In genomic region chr8:109079223-109079622, GRCm38 (mm10) we compare ENCODE assay signal across 16 mouse cellular contexts.
DNase-seq lines count a peak whose midpoint lies in the region; ATAC-seq and TF ChIP-seq lines count a peak whose summit lies in the region.
"Had no signal": no experiment of that assay in that cellular context is flagged by ENCODE, and none has a peak within 500 bp of the region (broad histone marks: within the 10 kb centered on the region; RNA-seq: fewer than 3 reads in every experiment).

No protein-coding gene starts in this region.

- H3K9me3 ChIP-seq in kidney, embryonic 14.5 days (ENCODE audit: control insufficient read depth, low read length), result peaks cover 3% of the 10 kb centered on the region; the same call in 1 of the 2 replicates
- H3K9me3 ChIP-seq: limb, embryonic 15.5 days had no signal

- no peaks in the 10 kb centered on the region for H3K27me3 ChIP-seq in kidney, adult 2 months (replicated peaks; ENCODE audit: control insufficient read depth, insufficient read depth, low read length)
- no peaks in the 10 kb centered on the region for H3K27me3 ChIP-seq in kidney, embryonic 14.5 days (ENCODE audit: control insufficient read depth, insufficient read depth, low read length)
- H3K27me3 ChIP-seq: limb, embryonic 15.5 days; liver, embryonic 15.5 days; megakaryocyte, embryonic 14.5 days had no signal

- H3K4me3 ChIP-seq in kidney, adult 2 months (ENCODE audit: insufficient read depth, low read depth, low read length), result no peak overlapping the region
- no peak overlapping the region for H3K4me3 ChIP-seq in kidney, embryonic 14.5 days (ENCODE audit: low read length)
- H3K4me3 ChIP-seq: limb, embryonic 15.5 days; liver, embryonic 15.5 days; megakaryocyte, embryonic 14.5 days had no signal

- TF ChIP-seq CTCF in kidney, adult 2 months (conservative IDR thresholded peaks at IDR 0.05; ENCODE audit: insufficient read depth, insufficient read length, low read depth, low read length), result no peak

- H3K27ac ChIP-seq in kidney, adult 2 months (ENCODE audit: insufficient read depth, low read depth, low read length), result no peak overlapping the region
- H3K27ac ChIP-seq in kidney, embryonic 14.5 days (ENCODE audit: low read depth, low read length), result no peak overlapping the region
- H3K27ac ChIP-seq: limb, embryonic 15.5 days; liver, embryonic 15.5 days had no signal

- H3K36me3 ChIP-seq in kidney, adult 2 months (ENCODE audit: control insufficient read depth, insufficient read depth, low read length), result no peaks in the 10 kb centered on the region
- no peaks in the 10 kb centered on the region for H3K36me3 ChIP-seq in kidney, embryonic 14.5 days (ENCODE audit: control insufficient read depth, insufficient read depth, low read length)
- H3K36me3 ChIP-seq: limb, embryonic 15.5 days; liver, embryonic 15.5 days had no signal

- H3K4me2 ChIP-seq in kidney, embryonic 14.5 days (replicated peaks; ENCODE audit: low read depth, low read length), result no peak overlapping the region
- H3K4me2 ChIP-seq: limb, embryonic 15.5 days; liver, embryonic 15.5 days had no signal

- H3K4me1 ChIP-seq in kidney, adult 2 months (ENCODE audit: control insufficient read depth, insufficient read depth, low read length), result no peaks in the 10 kb centered on the region
- 0 out of 2 replicates have a peak, but pooled peaks cover 3% of the 10 kb centered on the region for H3K4me1 ChIP-seq in kidney, embryonic 14.5 days (ENCODE audit: control insufficient read depth, insufficient read depth, low read length)
- H3K4me1 ChIP-seq: liver, embryonic 15.5 days; megakaryocyte, embryonic 14.5 days had no signal

- 39% methylated on average over 6 of the region's 6 CpGs for WGBS in kidney, adult 2 months
- WGBS in kidney, embryonic 14.5 days, result 50% methylated on average over 6 of the region's 6 CpGs

- no peak for TF ChIP-seq POLR2A in kidney, adult 2 months (IDR thresholded peaks at IDR 0.05; ENCODE audit: low read depth, low read length)

- no peak for ATAC-seq in kidney, embryonic 14.5 days (ENCODE audit: low FRiP score, low TSS enrichment)
- ATAC-seq: forebrain, embryonic 16.5 days had no signal

- DNase-seq in kidney, adult 2 months, result peak; percentile 28
- DNase-seq in R1 (ENCODE audit: low read depth, low spot score), result peak; percentile 65
- DNase-seq in embryo, embryonic 11 days, result peak; percentile 15
- peak; percentile 27 to 47 for DNase-seq in kidney, postnatal 4 days
- DNase-seq in heart, adult 11 months, result no peak
- no peak for DNase-seq in T-cell, adult 2 months (ENCODE audit: low spot score)
- DNase-seq: cerebellum, adult 2 months; cerebellum, postnatal 36 days; gastrocnemius, postnatal 36 days; right cerebral cortex, adult 18-20 months; thymus, postnatal 25 days had no signal

- H3K9ac ChIP-seq in kidney, embryonic 14.5 days (ENCODE audit: low read depth, low read length), result no peak overlapping the region
- H3K9ac ChIP-seq: limb, embryonic 15.5 days; liver, embryonic 15.5 days had no signal

Comparison
In these comparisons a context has a peak if more than half of its experiments do, and no peak if none do; other contexts are left out.
1. DNase-seq: peak in kidney, adult 2 months (single experiment), R1 (single experiment), embryo, embryonic 11 days (single experiment) and kidney, postnatal 4 days (2 of 2); none in heart, adult 11 months (single experiment) and T-cell, adult 2 months (single experiment).